Mouse (Mus musculus) hindbrain, embryonic 14.5 days (tissue): ENCODE results near the gene Gm9747. TPM values are rescaled to one million over a fixed set of nuclear protein-coding genes. Genes with fewer than 3 reads are reported as not detected.
A peak's percentile ranks its signal among the peaks of the same experiment; 100 is the strongest.

ENCODE experiments used
- ATAC-seq: fragments of 200-750 bp; cut with Nextera tagmentation; 2 replicates; pipeline ENCODE4 v1.8.0; 2017; ENCODE audit warnings: moderate number of reproducible peaks, mild to moderate bottlenecking, moderate TSS enrichment, moderate library complexity; ENCODE audit not compliant: low FRiP score
- DNase-seq: peaks from one replicate; pipeline ENCODE4 v3.0.0-alpha.2; 2015; ENCODE audit warnings: low spot score
- H3K27ac ChIP-seq: fragments of 300-500 bp; sonication (generic); 2 replicates; pipeline ENCODE4 v1.5.1; 2014; ENCODE audit warnings: mild to moderate bottlenecking, moderate library complexity
- H3K27me3 ChIP-seq: fragments of 300-500 bp; sonication (generic); 2 replicates; pipeline ENCODE4 v1.6.1; 2014; ENCODE audit warnings: mild to moderate bottlenecking, low read length, mixed read lengths; ENCODE audit not compliant: control insufficient read depth, insufficient read depth
- H3K36me3 ChIP-seq: fragments of 300-500 bp; sonication (generic); replicated peaks from 2 replicates; pipeline ENCODE4 v1.6.1; 2014; ENCODE audit not compliant: control insufficient read depth, insufficient read depth
- H3K4me1 ChIP-seq: fragments of 300-500 bp; sonication (generic); replicated peaks from 2 replicates; pipeline ENCODE4 v1.6.1; 2014; ENCODE audit warnings: antibody characterized with exemption, low read length, mixed read lengths; ENCODE audit not compliant: control insufficient read depth, insufficient read depth
- H3K4me2 ChIP-seq: fragments of 300-500 bp; sonication (generic); replicated peaks from 2 replicates; pipeline ENCODE4 v1.6.1; 2014; ENCODE audit warnings: mild to moderate bottlenecking, moderate library complexity
- H3K4me3 ChIP-seq: fragments of 300-500 bp; sonication (generic); replicated peaks from 2 replicates; pipeline ENCODE4 v1.5.1; 2014; ENCODE audit warnings: mild to moderate bottlenecking, low read length
- H3K9ac ChIP-seq: fragments of 300-500 bp; sonication (generic); 2 replicates; pipeline ENCODE4 v1.6.1; 2014
- H3K9me3 ChIP-seq: fragments of 300-500 bp; sonication (generic); 2 replicates; pipeline ENCODE4 v1.6.1; 2016; ENCODE audit warnings: low read length; ENCODE audit not compliant: control insufficient read depth
- WGBS: fragments of 180-500 bp; shearing (Covaris S2); extraction: QIAGEN DNeasy Blood & Tissue Kit; methylation state at CpG from one replicate; pipeline ENCODE4 v1.1.7; 2014; 5-methylcytosine and 5-hydroxymethylcytosine counted together
- polyA plus RNA-seq: library from polyadenylated mRNA; unstranded; fragments of >200 nt; fragmentation: Nextera tagmentation; extraction: Ambion mirVana; gene quantifications from 2 replicates; pipeline ENCODE4 v1.2.1, GENCODE M21; 2014

Gene Gm9747
- polyA plus RNA-seq, 1 experiment from 2014 or later: 32.6 TPM

DNA sequence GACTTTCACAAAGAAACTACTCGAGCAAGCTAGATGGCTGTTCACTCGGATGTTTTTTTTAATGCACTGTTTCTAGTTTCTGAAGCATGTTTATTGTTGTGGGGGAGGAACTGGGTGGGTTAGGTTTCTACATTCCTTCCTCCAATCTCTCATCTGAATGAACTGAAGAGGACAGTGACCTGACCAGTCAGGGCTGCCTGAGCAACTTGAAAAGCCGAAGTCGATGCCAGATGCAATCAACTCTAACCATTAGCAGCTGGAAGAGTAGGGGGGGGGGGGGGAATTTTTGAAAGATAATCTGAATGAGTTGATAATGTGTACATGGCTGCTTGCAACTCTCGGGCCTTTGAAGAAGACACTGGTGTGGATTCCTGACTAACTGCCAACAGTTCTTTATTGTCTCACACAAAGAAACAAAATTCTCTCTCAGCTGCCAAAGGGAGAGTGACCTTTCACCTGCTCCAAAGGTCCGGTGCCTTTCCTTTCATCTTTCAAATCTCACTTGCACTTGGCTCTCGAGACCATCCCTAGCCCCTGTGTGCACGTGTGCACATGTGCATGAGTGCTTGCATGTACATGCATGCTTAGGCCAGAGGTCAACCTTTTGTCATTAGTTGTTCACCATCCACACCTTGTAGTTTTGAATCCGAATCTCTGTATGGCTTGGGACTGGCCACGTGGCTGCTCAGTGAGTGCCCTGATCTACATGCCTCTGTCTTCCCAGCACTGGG, 14.5 kb downstream of the Gm9747 start:
- DNase-seq: no peak
- Histone ChIP-seq H3K4me3 (no peak overlapping the region), H3K4me1 (no peaks in the 10 kb centered on the region), H3K36me3 (no peaks in the 10 kb centered on the region), H3K27me3 (no peaks in the 10 kb centered on the region), H3K27ac (no peak overlapping the region), H3K9me3 (no peaks in the 10 kb centered on the region), H3K9ac (no peak overlapping the region), H3K4me2 (no peak overlapping the region)
- ATAC-seq: no peak
- 55% methylated on average over 10 of the region's 10 CpGs for WGBS

DNA sequence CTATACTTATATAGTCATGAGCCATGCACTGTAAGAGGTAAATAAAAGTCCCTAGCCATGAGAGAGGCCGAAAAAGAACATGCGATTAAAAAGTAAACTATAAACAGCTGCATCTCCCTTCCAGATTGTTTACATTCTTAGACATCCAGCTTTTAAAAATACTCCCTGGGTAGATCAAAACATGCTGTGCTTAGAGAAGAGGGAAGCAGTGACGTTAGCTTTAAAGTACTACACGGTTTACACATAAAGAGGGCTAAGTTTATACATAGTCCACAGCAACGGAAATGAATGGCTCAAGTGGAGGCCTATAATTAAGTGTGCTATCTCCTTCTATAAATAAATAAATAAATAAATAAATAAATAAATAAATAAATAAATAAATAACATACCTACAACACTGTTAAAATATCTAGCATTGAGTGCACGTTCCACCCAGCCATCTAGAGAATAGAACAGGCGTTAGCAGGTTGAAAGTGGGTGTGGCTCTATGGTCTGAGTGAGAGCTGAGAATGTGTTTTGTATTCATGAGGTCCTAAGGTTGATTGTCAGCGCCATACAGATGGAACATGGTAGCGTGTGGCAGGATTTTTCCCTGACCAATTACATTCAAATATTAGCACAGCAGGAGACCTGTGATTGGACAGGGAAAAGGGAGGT, 21.0 kb downstream of the Gm9747 start:
- ATAC-seq: no peak
- DNase-seq: no peak
- Histone ChIP-seq H3K27me3 (no peaks in the 10 kb centered on the region), H3K4me2 (no peak overlapping the region), H3K9ac (no peak overlapping the region), H3K9me3 (no peaks in the 10 kb centered on the region), H3K36me3 (no peaks in the 10 kb centered on the region), H3K27ac (no peak overlapping the region), H3K4me1 (0 out of 2 replicates have a peak, but pooled peaks cover 5% of the 10 kb centered on the region), H3K4me3 (no peak overlapping the region)
- WGBS: 80% methylated on average over 9 of the region's 9 CpGs

DNA sequence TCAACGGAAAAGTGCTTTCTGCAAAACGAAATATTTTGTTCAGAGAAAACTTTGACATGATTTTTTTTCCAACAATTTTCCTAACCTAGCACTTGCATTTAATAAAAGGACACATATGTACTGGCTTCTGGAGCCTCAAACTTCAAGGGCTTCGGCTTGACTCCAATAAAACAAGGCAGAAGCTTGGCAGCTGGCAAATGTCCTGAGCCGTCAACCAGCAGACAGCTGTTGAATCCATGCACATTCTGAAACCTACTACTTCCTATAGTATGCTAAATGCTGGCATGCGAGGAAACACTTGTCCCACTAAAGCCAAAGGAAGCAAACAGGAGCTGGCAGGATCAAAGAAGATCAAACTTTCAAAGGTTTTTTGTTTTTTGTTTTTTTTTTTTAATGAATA, 24.5 kb downstream of the Gm9747 start:
- Histone ChIP-seq H3K9me3 (no peaks in the 10 kb centered on the region), H3K27me3 (no peaks in the 10 kb centered on the region), H3K4me1 (0 out of 2 replicates have a peak, but pooled peaks cover 5% of the 10 kb centered on the region), H3K4me2 (no peak overlapping the region), H3K36me3 (no peaks in the 10 kb centered on the region), H3K9ac (no peak overlapping the region), H3K4me3 (no peak overlapping the region), H3K27ac (no peak overlapping the region)
- DNase-seq (no peak), ATAC-seq (no peak)
- 73% methylated on average over 5 of the region's 5 CpGs for WGBS

DNA sequence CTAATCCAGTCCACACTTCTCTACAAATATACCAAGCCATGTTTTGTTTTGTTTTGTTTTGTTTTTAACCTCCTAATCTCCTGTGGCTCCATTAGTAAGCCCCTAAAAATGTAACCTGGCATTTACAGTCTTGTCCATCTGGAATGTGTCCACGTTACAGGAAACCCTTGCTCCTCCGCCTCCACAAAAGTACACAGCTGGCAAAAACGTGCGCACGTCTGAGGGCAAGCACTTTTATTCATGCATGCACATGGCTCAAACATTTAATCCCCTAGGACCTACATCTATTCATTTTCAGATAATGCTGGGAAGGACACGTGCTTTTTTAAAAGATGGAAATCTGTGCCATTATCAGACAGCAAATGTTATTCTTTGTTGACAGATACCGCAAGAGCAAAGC, 25.4 kb downstream of the Gm9747 start:
- WGBS: 34% methylated on average over 7 of the region's 7 CpGs
- H3K4me2 ChIP-seq: no peak overlapping the region
- 0 out of 2 replicates have a peak, but pooled peaks cover 5% of the 10 kb centered on the region for H3K4me1 ChIP-seq
- no peaks in the 10 kb centered on the region for H3K9me3 ChIP-seq
- H3K27me3 ChIP-seq: no peaks in the 10 kb centered on the region
- H3K36me3 ChIP-seq: no peaks in the 10 kb centered on the region
- H3K27ac ChIP-seq: no peak overlapping the region
- no peak for ATAC-seq
- no peak overlapping the region for H3K4me3 ChIP-seq
- H3K9ac ChIP-seq: no peak overlapping the region
- DNase-seq: no peak

DNA sequence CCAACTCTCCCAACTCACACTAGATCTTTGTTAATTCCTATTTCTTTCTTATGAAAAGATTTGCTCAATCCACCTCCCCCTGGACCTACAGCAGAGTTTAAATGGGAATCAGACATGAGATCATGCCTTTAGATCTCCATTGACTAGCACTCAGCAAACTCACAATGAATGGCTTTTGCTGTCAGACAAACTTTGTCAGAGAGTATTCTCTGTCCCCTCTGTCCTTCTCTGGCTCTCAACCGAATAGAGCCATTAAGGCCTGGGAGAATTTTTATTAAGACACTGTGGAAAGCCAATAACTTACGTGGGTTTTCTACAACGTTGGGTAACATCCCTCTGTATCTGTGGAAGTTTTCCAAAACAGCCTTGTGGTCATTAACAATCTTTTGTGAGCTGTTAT, 27.1 kb downstream of the Gm9747 start:
- H3K4me1 ChIP-seq: 0 out of 2 replicates have a peak, but pooled peaks cover 5% of the 10 kb centered on the region
- H3K27ac ChIP-seq: no peak overlapping the region
- WGBS: 59% methylated on average over 3 of the region's 3 CpGs
- no peak overlapping the region for H3K4me3 ChIP-seq
- H3K4me2 ChIP-seq: no peak overlapping the region
- ATAC-seq: no peak
- H3K9me3 ChIP-seq: no peaks in the 10 kb centered on the region
- H3K36me3 ChIP-seq: no peaks in the 10 kb centered on the region
- DNase-seq: no peak
- no peaks in the 10 kb centered on the region for H3K27me3 ChIP-seq
- H3K9ac ChIP-seq: no peak overlapping the region

DNA sequence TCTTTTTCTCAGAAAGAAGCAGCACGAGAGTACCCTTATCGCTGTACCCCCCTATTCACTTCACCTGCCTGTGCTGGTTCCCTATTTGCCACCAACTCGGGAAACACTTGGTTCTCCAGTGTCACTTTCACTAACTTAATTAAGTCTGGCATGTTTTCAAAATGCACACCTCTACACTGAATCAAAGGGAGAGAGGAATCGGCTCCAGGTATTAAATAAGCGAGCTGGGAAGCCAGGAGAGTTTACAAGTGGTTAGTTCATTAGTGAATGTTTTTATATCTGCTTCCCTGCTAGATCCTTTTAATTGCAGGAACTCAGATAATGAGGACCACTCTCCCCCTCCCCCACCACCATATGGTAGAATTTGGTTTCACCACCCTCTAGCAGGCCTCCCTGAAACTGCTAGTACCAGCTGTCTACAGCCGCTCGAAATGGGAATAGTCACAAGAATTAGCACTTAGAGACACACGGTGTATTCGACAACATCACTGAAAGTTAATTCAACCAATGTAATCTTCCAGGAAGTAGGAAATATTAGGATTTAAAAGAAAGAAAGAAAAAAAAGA, 28.2 kb downstream of the Gm9747 start:
- 0 out of 2 replicates have a peak, but pooled peaks cover 5% of the 10 kb centered on the region for H3K4me1 ChIP-seq
- WGBS: 63% methylated on average over 9 of the region's 9 CpGs
- H3K27ac ChIP-seq: no peak overlapping the region
- peak; percentile 65; the same call in 1 of the 2 replicates for ATAC-seq
- H3K4me3 ChIP-seq: no peak overlapping the region
- no peaks in the 10 kb centered on the region for H3K9me3 ChIP-seq
- H3K27me3 ChIP-seq: no peaks in the 10 kb centered on the region
- H3K4me2 ChIP-seq: no peak overlapping the region
- no peak overlapping the region for H3K9ac ChIP-seq
- no peaks in the 10 kb centered on the region for H3K36me3 ChIP-seq
- no peak for DNase-seq

DNA sequence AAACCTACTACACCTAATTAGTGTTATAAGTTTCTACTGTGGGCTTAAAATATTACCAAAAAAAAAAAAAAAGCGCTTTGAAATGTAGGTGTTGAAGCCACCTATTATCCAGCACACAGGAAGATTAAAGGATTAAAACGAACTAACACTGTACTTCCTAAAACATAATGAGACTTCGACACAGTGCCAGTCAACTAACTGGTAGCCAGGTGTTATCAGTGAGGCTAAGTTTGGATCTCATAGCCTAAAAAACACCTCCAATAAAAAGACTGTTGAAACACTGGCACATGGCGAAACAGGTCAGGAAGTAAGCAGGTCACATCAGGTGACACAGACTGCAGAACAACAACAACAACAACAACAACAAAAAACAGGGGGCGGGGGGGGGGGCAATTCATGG, 28.7 kb downstream of the Gm9747 start:
- H3K27me3 ChIP-seq: no peaks in the 10 kb centered on the region
- no peak overlapping the region for H3K9ac ChIP-seq
- no peak for ATAC-seq

DNA sequence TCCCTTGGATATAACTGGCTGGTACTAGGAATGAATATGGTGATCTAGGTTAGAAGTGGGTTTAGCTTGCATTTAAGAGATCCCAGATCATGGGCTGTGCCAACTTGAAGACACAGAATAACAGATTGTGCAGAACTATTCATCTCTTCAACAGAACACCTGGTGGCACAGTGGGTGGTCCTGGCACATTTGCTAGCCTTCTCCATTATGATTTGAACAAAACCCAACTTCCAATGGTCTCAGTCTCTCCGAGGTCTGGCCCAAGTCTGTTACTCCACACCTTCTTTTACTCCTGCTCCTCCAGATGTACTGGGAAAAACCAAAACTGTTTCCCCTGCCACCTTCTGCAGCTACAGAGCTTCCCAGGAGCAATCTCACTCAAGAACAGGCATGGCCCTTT, 29.4 kb downstream of the Gm9747 start:
- Histone ChIP-seq H3K27me3 (no peaks in the 10 kb centered on the region), H3K9me3 (no peaks in the 10 kb centered on the region), H3K4me3 (no peak overlapping the region), H3K4me1 (0 out of 2 replicates have a peak, but pooled peaks cover 5% of the 10 kb centered on the region), H3K4me2 (no peak overlapping the region), H3K9ac (no peak overlapping the region), H3K27ac (no peak overlapping the region), H3K36me3 (no peaks in the 10 kb centered on the region)
- DNase-seq (no peak), ATAC-seq (no peak)
- WGBS: 64% methylated on average over 1 of the region's 1 CpGs

More for the DNA sequence above, 28.7 kb downstream of the Gm9747 start:
- Histone ChIP-seq H3K4me2 (no peak overlapping the region), H3K4me3 (no peak overlapping the region), H3K4me1 (0 out of 2 replicates have a peak, but pooled peaks cover 5% of the 10 kb centered on the region), H3K9me3 (no peaks in the 10 kb centered on the region), H3K27ac (no peak overlapping the region), H3K36me3 (no peaks in the 10 kb centered on the region)
- no peak for DNase-seq
- 93% methylated on average over 5 of the region's 5 CpGs for WGBS

DNA sequence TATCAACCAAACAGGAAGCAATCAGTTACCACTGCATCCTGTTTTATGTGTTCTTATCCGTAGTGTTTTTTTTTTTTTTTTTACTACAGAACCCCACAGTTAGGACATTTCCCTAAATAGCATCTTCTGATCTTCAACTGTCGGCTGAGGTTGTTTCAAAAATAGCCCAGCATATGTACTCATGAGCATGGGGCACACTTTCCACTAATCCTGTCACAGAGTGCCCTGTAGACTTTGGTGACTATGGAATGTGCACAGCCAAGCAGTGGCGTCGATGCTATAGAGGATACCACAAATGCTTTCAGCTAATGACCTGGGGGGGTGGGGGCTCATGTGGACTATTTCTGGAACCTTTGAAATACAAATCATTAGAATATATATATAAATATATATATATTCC, 34.6 kb downstream of the Gm9747 start:
- Histone ChIP-seq H3K9ac (no peak overlapping the region), H3K4me1 (no peaks in the 10 kb centered on the region), H3K9me3 (no peaks in the 10 kb centered on the region), H3K4me3 (no peak overlapping the region), H3K27ac (no peak overlapping the region), H3K4me2 (no peak overlapping the region), H3K27me3 (no peaks in the 10 kb centered on the region), H3K36me3 (no peaks in the 10 kb centered on the region)
- ATAC-seq (no peak), DNase-seq (no peak)
- WGBS: 83% methylated on average over 4 of the region's 4 CpGs
